Mouse (Mus musculus): ENCODE measurements at regions not wholly inside any gene's neighbourhood (a gene's known extent, or its start where the extent isn't known, plus 50 kb on each side); places are given as distances from the start of the nearest gene placed in this dataset.
"Not testable (repeated sequence)": the region's sequence is repeated elsewhere in the genome, so short reads cannot be mapped to it uniquely, and the experiment has no call there.

GRCm38 (mm10) chr6:22446621-22447310 is 90.7 kb upstream of the Fam3c start:
- DNase-seq: no peak
- intact Hi-C loops (cut with DNase I): no loop called here

- DNase-seq; intact Hi-C loops (cut with DNase I): not testable (repeated sequence)
Observed at GRCm38 (mm10) chr6:22444856-22445255, 88.8 kb upstream of the Fam3c start.

- DNase-seq: no peak
- intact Hi-C loops (cut with DNase I): no loop called here
Observed at GRCm38 (mm10) chr6:22444220-22444619, 88.2 kb upstream of the Fam3c start.

- intact Hi-C loops (cut with DNase I): no loop called here
Observed at GRCm38 (mm10) chr6:22443573-22443972, 87.5 kb upstream of the Fam3c start.

GRCm38 (mm10) chr6:22443170-22443569 is 87.1 kb upstream of the Fam3c start:
- intact Hi-C loops (cut with DNase I): no loop called here
- no peak for DNase-seq

More at GRCm38 (mm10) chr6:22443573-22443972, 87.5 kb upstream of the Fam3c start:
- DNase-seq: no peak

- intact Hi-C loops (cut with DNase I): no loop called here
- no peak for DNase-seq
Observed at GRCm38 (mm10) chr6:22442591-22442990, 86.5 kb upstream of the Fam3c start.

- intact Hi-C loops (cut with DNase I): no loop called here
- no peak for DNase-seq
Observed at GRCm38 (mm10) chr6:22439871-22440270, 83.8 kb upstream of the Fam3c start.

- intact Hi-C loops (cut with DNase I): no loop called here
- no peak for DNase-seq
Observed at GRCm38 (mm10) chr6:22429026-22429425, 73.0 kb upstream of the Fam3c start.

GRCm38 (mm10) chr6:22424161-22424807 is 68.2 kb upstream of the Fam3c start:
- intact Hi-C loops (cut with DNase I): no loop called here

GRCm38 (mm10) chr6:22423070-22423980 is 67.3 kb upstream of the Fam3c start:
- intact Hi-C loops (cut with DNase I): no loop called here

More at GRCm38 (mm10) chr6:22424161-22424807, 68.2 kb upstream of the Fam3c start:
- DNase-seq: no peak

GRCm38 (mm10) chr6:22421551-22421950 is 65.5 kb upstream of the Fam3c start:
- no peak for DNase-seq
- intact Hi-C loops (cut with DNase I): no loop called here

More at GRCm38 (mm10) chr6:22423070-22423980, 67.3 kb upstream of the Fam3c start:
- DNase-seq: no peak

GRCm38 (mm10) chr6:22418279-22418678 is 62.2 kb upstream of the Fam3c start:
- DNase-seq: no peak
- intact Hi-C loops (cut with DNase I): no loop called here

- intact Hi-C loops (cut with DNase I): no loop called here
- DNase-seq: no peak
Observed at GRCm38 (mm10) chr6:22417189-22417588, 61.1 kb upstream of the Fam3c start.

GRCm38 (mm10) chr6:22411796-22412195 is 55.8 kb upstream of the Fam3c start:
- no peak for DNase-seq
- intact Hi-C loops (cut with DNase I): no loop called here

- DNase-seq: no peak
- intact Hi-C loops (cut with DNase I): no loop called here
Observed at GRCm38 (mm10) chr6:22408808-22409589, 53.0 kb upstream of the Fam3c start.
